Mouse (Mus musculus) erythroblast, embryonic 14.5 days (primary cell): ENCODE results near the gene Zfp106.

Source experiments
- GATA1 ChIP-seq: IDR thresholded peaks from 2 replicates; pipeline ENCODE4 v1.6.1; 2012; ENCODE audit warnings: low read length, inconsistent platforms, mixed read lengths
- TAL1 ChIP-seq: IDR thresholded peaks from 3 replicates; pipeline ENCODE4 v1.6.1; 2012; ENCODE audit warnings: low read length, inconsistent platforms, mixed read lengths

DNA sequence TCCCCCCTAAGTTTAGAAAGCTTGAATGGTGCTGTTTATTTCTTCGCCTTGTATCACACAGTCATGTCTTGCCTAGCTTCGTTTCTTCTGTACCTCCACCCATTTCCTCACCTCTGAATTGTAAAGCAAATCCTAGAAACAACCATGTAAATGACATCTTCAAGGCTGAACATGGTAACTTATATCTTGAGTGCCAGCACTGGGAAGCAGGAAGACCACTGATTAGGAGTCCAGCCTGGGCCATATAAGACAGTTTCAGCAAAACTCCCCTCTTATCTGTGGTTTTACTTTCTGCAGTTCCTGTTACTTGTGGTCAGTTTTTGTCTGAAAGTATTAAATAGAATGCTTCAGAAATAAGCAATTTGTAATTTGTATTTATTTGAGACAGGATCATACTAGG, 12.3 kb upstream of the Zfp106 start:
- TF ChIP-seq TAL1 (no peak), GATA1 (no peak)
